Mouse (Mus musculus) heart, postnatal 36 days (tissue): ENCODE measurements around the gene Brpf1. TPM values are rescaled to one million over a fixed set of nuclear protein-coding genes. Genes with fewer than 3 reads are reported as not detected.
A peak's percentile ranks its signal among the peaks of the same experiment; 100 is the strongest.
"Not testable (repeated sequence)": the region's sequence is repeated elsewhere in the genome, so short reads cannot be mapped to it uniquely, and the experiment has no call there.

Experiments used
- DNase-seq, 2 experiments: peaks; one replicate each; pipeline ENCODE4 v3.0.0; 2021 to 2022
- intact Hi-C: fragments of 180-260 bp; cut with DNase I; formaldehyde crosslinking; loops from one replicate; pipeline ENCODE4 v1.15.1; 2025
- total RNA-seq, 2 experiments: library from RNA; stranded (reverse); gene quantifications; 2 replicates each; pipeline ENCODE4 v1.2.3; 2021

Gene Brpf1
- total RNA-seq, 2 experiments from 2014 or later = 14.0 to 16.7 TPM

DNA sequence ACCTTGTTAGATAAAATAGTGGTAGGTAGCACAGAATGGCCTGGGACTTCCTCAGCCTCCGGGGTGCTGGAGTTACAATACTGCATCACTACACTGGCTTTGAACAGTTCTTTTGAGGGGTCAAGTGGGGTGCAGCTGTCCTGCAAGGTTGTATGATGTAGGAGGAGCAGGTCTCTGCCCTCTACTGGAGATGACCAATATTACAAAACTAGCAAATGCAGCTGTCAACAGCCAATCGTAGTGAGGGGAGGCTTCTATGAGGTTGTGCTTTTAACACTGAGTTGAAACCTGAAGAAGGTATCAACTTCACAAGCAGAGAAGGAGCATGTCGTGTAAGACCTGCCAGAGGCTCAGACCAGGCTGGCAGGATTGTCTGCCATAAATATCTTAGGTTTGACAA, 4.7 kb upstream of the Brpf1 start:
- DNase-seq = no peak
- intact Hi-C loops = loop anchor here (1.0 to 10.0 kb wide), 3 partner anchors 130 to 897 kb away; no protein-coding TSS in a partner anchor

GRCm38 (mm10) chr6:113306322-113306985, 483 bp upstream of the Brpf1 start:
- peak; percentile 99 for DNase-seq
- intact Hi-C loops = loop anchor here (2.0 to 10.0 kb wide), 4 partner anchors 69 to 902 kb away; partner anchors contain the start of genes Mtmr14, Setd5 and Tada3

GRCm38 (mm10) chr6:113307481-113308121, 664 bp downstream of the Brpf1 start:
- intact Hi-C loops = loop anchor here (2.0 to 10.0 kb wide), 4 partner anchors 69 to 903 kb away; partner anchors contain the start of genes Mtmr14, Setd5 and Tada3
- DNase-seq = peak in 1 of 2 experiments; percentile 49

- no peak for DNase-seq
- intact Hi-C loops = loop anchor here (5.0 to 10.0 kb wide), 3 partner anchors 71 to 903 kb away; partner anchors contain the start of genes Mtmr14 and Setd5
Observed at GRCm38 (mm10) chr6:113308141-113308540, 1.2 kb downstream of the Brpf1 start.

GRCm38 (mm10) chr6:113315972-113316371, 9.0 kb downstream of the Brpf1 start:
- intact Hi-C loops = no loop called here

DNA sequence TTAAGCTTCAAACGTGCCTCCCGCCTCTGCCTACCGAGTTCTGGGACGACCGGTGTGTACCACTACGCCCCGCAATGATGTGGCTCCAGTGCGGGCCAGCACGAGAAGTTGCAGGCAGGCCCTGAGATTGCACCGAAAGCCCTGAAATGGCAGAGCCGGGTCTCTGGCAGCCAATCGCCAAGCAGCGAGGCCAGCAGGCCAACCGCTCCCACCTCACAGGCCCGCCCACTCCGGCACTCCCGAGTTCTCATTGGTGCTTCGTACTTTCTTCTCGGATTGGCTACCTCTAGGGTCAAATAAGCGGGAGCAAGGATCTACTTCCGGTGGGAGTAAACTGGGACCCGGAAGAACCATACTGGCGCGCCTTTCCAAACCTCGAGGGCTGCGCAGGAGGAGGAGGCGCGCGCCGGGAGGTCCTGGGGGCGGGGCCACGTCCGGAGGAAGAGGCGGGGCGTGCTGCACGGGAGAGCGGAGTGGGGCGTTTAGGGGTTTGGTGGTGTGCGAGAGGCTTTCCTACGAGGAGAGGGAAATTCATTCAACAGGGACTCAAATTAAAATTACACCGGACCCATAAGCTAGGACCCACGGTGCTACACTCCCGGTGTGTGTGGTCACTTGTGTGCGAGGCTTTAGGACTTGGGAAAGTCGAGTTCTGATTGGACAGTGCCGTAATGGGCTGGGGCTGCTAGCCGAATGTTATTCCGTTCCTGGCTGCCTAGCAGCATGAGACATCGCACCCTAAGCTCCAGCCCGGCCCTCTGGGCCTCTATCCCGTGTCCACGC, 19.8 kb downstream of the Brpf1 start, which contains the start of gene Ogg1:
TSS of gene Ogg1 (plus strand) at position 440 of the 783 bp plus-strand sequence.
- intact Hi-C loops = loop anchor here (2.0 to 10.0 kb wide), 3 partner anchors 50 to 278 kb away; partner anchors contain the start of genes Brk1, Creld1, Fancd2os and Tada3
- DNase-seq = peak; percentile 94 to 95

More at GRCm38 (mm10) chr6:113315972-113316371, 9.0 kb downstream of the Brpf1 start:
- no peak for DNase-seq

DNA sequence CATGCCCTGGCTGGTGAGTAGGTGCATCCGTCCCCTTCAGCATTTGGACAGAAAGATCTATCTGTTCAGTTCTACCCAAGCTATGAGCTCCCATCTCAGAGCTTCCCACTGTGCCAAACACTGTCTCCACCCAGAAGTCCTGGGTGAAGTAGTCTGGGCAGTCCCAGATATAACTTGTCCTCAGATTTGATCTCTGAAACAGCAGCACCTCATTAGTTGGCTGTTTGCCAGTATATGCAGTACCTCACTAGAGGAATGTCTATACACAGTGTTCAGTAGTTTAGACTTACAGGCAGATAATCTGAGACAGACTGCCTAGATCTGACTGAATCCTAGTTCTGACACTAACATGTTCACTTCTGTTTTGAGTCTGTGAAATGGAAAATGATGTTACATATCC, 22.5 kb downstream of the Brpf1 start:
- DNase-seq = no peak
- intact Hi-C loops = loop anchor here (5.0 to 10.0 kb wide), 2 partner anchors 153 to 275 kb away; partner anchors contain the start of genes Brk1, Creld1 and Fancd2os

GRCm38 (mm10) chr6:113330547-113330946, 23.6 kb downstream of the Brpf1 start:
- no peak for DNase-seq
- intact Hi-C loops = loop anchor here (5.0 kb wide), 1 partner anchor 137 kb away; no protein-coding TSS in a partner anchor

DNA sequence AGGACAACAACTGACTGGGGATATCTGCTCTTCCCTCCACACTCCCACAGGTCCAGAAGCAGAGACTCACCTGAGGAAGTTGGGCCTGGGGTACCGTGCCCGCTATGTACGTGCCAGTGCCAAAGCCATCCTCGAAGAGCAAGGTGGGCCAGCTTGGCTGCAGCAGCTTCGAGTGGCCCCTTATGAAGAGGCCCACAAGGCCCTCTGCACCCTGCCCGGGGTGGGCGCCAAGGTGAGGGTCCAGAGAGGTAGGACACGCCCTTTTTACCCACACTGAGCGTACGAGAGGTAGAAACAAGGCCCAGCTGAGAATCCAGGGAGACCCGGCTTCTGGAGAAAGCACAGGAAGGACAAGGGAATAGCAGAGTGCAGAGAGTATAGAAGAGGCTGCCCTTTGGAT, 24.8 kb downstream of the Brpf1 start:
- DNase-seq = no peak
- intact Hi-C loops = loop anchor here (5.0 kb wide), 1 partner anchor 136 kb away; no protein-coding TSS in a partner anchor

GRCm38 (mm10) chr6:113332734-113333133, 25.8 kb downstream of the Brpf1 start:
- DNase-seq = not testable (repeated sequence)
- intact Hi-C loops = loop anchor here (5.0 kb wide), 1 partner anchor 135 kb away; no protein-coding TSS in a partner anchor

DNA sequence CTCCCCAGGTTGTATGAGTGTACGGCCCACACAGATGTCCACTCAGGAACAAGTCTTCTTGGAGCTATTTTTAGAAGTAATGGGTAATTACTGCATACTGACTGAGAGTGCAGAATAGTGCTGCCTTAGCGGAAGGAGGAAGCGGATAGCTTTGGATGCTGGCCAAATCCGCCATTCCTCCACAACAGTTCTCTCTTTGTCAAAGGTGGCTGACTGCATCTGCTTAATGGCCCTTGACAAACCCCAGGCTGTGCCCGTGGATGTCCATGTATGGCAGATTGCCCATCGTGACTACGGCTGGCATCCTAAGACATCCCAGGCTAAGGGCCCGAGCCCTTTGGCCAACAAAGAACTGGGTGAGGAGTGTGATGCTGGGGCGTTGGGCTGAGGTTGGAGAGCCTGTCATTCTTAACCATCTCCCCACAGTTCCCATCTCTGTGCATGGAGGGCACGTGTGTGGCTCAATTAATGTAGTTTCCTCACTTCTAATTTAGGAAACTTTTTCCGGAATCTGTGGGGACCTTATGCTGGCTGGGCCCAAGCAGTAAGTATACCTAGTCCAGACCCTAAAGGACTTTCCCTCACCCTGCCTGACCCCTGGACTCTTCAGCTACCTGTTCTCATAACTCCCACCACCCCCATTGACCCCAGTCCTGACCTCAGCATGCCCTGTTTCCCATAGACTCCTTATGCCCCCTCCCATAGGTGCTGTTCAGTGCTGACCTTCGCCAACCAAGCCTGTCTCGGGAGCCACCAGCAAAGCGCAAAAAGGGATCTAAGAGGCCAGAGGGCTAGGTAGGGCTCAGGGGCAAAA, 26.4 kb downstream of the Brpf1 start:
- intact Hi-C loops = loop anchor here (5.0 kb wide), 1 partner anchor 134 kb away; no protein-coding TSS in a partner anchor
- DNase-seq = peak; percentile 54 to 55

GRCm38 (mm10) chr6:113334216-113334615, 27.3 kb downstream of the Brpf1 start:
- no peak for DNase-seq
- intact Hi-C loops = loop anchor here (5.0 kb wide), 1 partner anchor 133 kb away; no protein-coding TSS in a partner anchor

DNA sequence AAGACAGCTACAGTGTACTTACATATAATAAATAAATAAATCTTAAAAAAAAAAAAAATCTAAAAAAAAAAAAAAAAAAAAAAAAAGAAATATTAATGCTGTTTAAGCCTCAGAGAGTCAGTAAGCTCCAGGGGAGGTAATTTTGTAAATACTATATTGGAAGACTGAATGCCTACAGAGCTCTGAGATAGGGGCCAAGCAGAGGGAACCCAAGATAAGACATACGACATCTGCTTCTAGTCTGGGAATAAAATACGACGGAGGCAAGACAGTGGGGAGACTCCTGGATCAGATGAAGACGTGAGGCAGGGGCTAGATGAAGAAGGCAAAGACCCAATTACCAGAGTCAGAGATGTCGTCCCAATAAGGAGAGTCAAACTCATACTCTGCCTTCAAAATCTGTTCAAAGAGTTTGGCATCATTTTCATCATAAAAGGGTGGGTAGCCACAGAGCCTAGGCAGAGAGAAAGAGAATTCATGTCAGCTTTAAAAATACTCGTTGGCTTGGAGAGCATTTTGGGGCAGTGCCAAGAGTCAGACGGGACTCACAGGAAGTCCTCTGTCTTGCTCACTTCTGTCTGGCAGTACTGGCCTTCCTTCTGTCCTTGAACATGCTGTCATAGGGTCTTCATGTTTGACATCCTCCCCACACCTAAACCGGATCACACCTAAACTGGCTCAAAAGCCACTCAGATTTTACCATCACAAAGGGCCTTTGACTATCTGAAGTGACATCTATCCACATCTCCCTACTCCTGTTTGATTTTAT, 30.1 kb downstream of the Brpf1 start:
- intact Hi-C loops = no loop called here
- DNase-seq = no peak

DNA sequence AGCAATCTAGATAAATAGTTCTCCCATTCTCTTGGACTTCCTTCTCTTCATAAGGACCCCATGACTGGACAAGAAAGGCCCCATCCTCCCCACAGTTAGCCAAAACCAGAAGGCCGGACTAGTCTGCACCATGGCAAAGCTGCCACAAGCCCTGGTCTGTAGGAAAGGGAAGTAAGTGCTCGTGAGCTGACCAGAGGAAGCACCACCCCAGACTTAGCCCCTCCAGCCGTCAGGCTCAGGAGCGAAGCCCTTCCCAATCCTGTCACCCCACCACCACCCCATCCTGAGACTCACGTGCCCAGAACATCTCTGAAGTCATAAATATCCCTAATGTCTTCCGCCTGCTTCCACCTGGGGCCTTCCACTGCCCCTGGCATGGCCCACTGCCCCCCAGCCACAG, 34.6 kb downstream of the Brpf1 start:
- no peak for DNase-seq
- intact Hi-C loops = no loop called here

DNA sequence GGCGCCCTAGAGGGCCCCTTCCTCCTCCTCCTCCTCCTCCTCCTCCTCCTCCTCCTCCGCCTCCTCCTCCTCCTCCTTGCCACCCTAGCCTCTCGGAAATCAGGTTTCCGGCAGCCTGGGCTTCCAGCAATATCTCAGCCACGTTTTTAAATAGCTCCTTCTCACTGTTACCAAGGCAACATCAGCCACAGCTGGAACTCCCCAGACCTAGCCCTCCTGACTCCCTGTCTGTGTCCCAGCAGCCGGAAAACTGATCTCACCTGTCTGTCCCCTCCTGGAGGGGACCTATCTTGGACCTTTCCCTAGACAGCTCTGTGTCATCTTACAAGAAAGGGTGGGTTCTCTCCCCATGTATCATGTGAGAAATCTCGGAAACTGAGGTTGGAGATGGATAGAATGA, 35.4 kb downstream of the Brpf1 start:
- no peak for DNase-seq
- intact Hi-C loops = no loop called here

- DNase-seq = peak; percentile 84 to 86
- intact Hi-C loops = loop anchor here (1.0 kb wide), 1 partner anchor 34 kb away; the partner anchor contains the start of gene Tada3
Observed at GRCm38 (mm10) chr6:113343177-113344092, 36.5 kb downstream of the Brpf1 start, which contains the start of gene Camk1. Camk1 (minus strand) TSS chr6:113343984.

GRCm38 (mm10) chr6:113344321-113344720, 37.4 kb downstream of the Brpf1 start:
- peak; percentile 83 to 84 for DNase-seq
- intact Hi-C loops = no loop called here
